Mouse (Mus musculus): Measurements from ENCODE around the gene Hrc. TPM values are rescaled to one million over a fixed set of nuclear protein-coding genes. Genes with fewer than 3 reads are reported as not detected.

Hrc gene
- total and polyA plus RNA-seq, 3 experiments = 0.16 TPM; not detected in 2

GRCm38 (mm10) chr7:45369836-45370474 lies 34.9 kb downstream of the Hrc start:
- peaks cover 23% of the 10 kb centered on the region for H3K27me3 ChIP-seq (ENCODE audit: insufficient read depth, low read length)
- no peak for ATAC-seq (ENCODE audit: extremely low read depth, insufficient number of reproducible peaks, low FRiP score, poor library complexity, severe bottlenecking)

GRCm38 (mm10) chr7:45370475-45371311 lies 35.6 kb downstream of the Hrc start, which contains the start of gene Lin7b:
TSS of gene Lin7b (minus strand) at chr7:45370583.
- DNase-seq (ENCODE audit: low spot score) = peak; percentile 77
- peaks cover 16% of the 10 kb centered on the region for H3K27me3 ChIP-seq (ENCODE audit: insufficient read depth, low read length)
- H3K4me1 ChIP-seq (ENCODE audit: insufficient read depth, low read depth, low read length) = peaks cover 65% of the 10 kb centered on the region
- TF ChIP-seq GATA2 (IDR thresholded peaks at IDR 0.05; ENCODE audit: borderline replicate concordance, low read depth, low read length) (no peak), POLR2AphosphoS5 (IDR thresholded peaks at IDR 0.05; ENCODE audit: insufficient replicate concordance, low read depth, low read length) (no peak), TAL1 (conservative IDR thresholded peaks at IDR 0.05; ENCODE audit: low read depth, low read length) (no peak), CTCF (IDR thresholded peaks at IDR 0.05; ENCODE audit: low read depth, low read length) (no peak), GATA1 (IDR thresholded peaks at IDR 0.05; ENCODE audit: borderline replicate concordance, low read length) (no peak)
- peak within 1 kb of the TSS; percentile 73 for H3K4me3 ChIP-seq (ENCODE audit: low read depth, low read length)
- H3K36me3 ChIP-seq (replicated peaks) = peaks cover 56% of the 10 kb centered on the region
- no peaks in the 10 kb centered on the region for H3K9me3 ChIP-seq (replicated peaks)
- peak; percentile 78 for ATAC-seq (ENCODE audit: extremely low read depth, insufficient number of reproducible peaks, low FRiP score, poor library complexity, severe bottlenecking)

More at GRCm38 (mm10) chr7:45369836-45370474, 34.9 kb downstream of the Hrc start:
- Histone ChIP-seq H3K4me1 (ENCODE audit: insufficient read depth, low read depth, low read length) (peaks cover 63% of the 10 kb centered on the region), H3K9me3 (replicated peaks) (no peaks in the 10 kb centered on the region), H3K4me3 (ENCODE audit: low read depth, low read length) (peak overlapping the region; percentile 73), H3K36me3 (replicated peaks) (peaks cover 50% of the 10 kb centered on the region)
- no peak for TF ChIP-seq GATA2 (IDR thresholded peaks at IDR 0.05; ENCODE audit: borderline replicate concordance, low read depth, low read length)
- no peak for TF ChIP-seq POLR2AphosphoS5 (IDR thresholded peaks at IDR 0.05; ENCODE audit: insufficient replicate concordance, low read depth, low read length)
- no peak for TF ChIP-seq TAL1 (conservative IDR thresholded peaks at IDR 0.05; ENCODE audit: low read depth, low read length)
- TF ChIP-seq CTCF (IDR thresholded peaks at IDR 0.05; ENCODE audit: low read depth, low read length) = no peak
- no peak for TF ChIP-seq GATA1 (IDR thresholded peaks at IDR 0.05; ENCODE audit: borderline replicate concordance, low read length)
- DNase-seq (ENCODE audit: low spot score) = no peak

- H3K4me1 ChIP-seq (ENCODE audit: insufficient read depth, low read depth, low read length) = peaks cover 69% of the 10 kb centered on the region
- ATAC-seq (ENCODE audit: extremely low read depth, insufficient number of reproducible peaks, low FRiP score, poor library complexity, severe bottlenecking) (no peak), DNase-seq (ENCODE audit: low spot score) (no peak)
- no peak overlapping the region for H3K4me3 ChIP-seq (ENCODE audit: low read depth, low read length)
- no peaks in the 10 kb centered on the region for H3K9me3 ChIP-seq (replicated peaks)
- peaks cover 5% of the 10 kb centered on the region; the same call in 1 of the 2 replicates for H3K27me3 ChIP-seq (ENCODE audit: insufficient read depth, low read length)
- H3K36me3 ChIP-seq (replicated peaks) = peaks cover 73% of the 10 kb centered on the region
- no peak for TF ChIP-seq GATA2 (IDR thresholded peaks at IDR 0.05; ENCODE audit: borderline replicate concordance, low read depth, low read length)
- no peak for TF ChIP-seq GATA1 (IDR thresholded peaks at IDR 0.05; ENCODE audit: borderline replicate concordance, low read length)
- TF ChIP-seq CTCF (IDR thresholded peaks at IDR 0.05; ENCODE audit: low read depth, low read length) = no peak
- TF ChIP-seq POLR2AphosphoS5 (IDR thresholded peaks at IDR 0.05; ENCODE audit: insufficient replicate concordance, low read depth, low read length) = no peak
- TF ChIP-seq TAL1 (conservative IDR thresholded peaks at IDR 0.05; ENCODE audit: low read depth, low read length) = no peak
Observed at GRCm38 (mm10) chr7:45372371-45372770, 37.3 kb downstream of the Hrc start.

GRCm38 (mm10) chr7:45374620-45375019 lies 39.5 kb downstream of the Hrc start:
- Histone ChIP-seq H3K36me3 (replicated peaks) (peaks cover 81% of the 10 kb centered on the region), H3K4me1 (ENCODE audit: insufficient read depth, low read depth, low read length) (peaks cover 56% of the 10 kb centered on the region), H3K27me3 (ENCODE audit: insufficient read depth, low read length) (peaks cover 5% of the 10 kb centered on the region; the same call in 1 of the 2 replicates), H3K4me3 (ENCODE audit: low read depth, low read length) (no peak overlapping the region), H3K9me3 (replicated peaks) (no peaks in the 10 kb centered on the region)
- DNase-seq (ENCODE audit: low spot score) (no peak), ATAC-seq (ENCODE audit: extremely low read depth, insufficient number of reproducible peaks, low FRiP score, poor library complexity, severe bottlenecking) (peak; percentile 22; the same call in 1 of the 2 replicates)
- TF ChIP-seq TAL1 (conservative IDR thresholded peaks at IDR 0.05; ENCODE audit: low read depth, low read length) (no peak), POLR2AphosphoS5 (IDR thresholded peaks at IDR 0.05; ENCODE audit: insufficient replicate concordance, low read depth, low read length) (no peak), CTCF (IDR thresholded peaks at IDR 0.05; ENCODE audit: low read depth, low read length) (no peak), GATA1 (IDR thresholded peaks at IDR 0.05; ENCODE audit: borderline replicate concordance, low read length) (no peak), GATA2 (IDR thresholded peaks at IDR 0.05; ENCODE audit: borderline replicate concordance, low read depth, low read length) (no peak)

GRCm38 (mm10) chr7:45376057-45376456 lies 41.0 kb downstream of the Hrc start:
- Histone ChIP-seq H3K4me1 (ENCODE audit: insufficient read depth, low read depth, low read length) (peaks cover 54% of the 10 kb centered on the region), H3K9me3 (replicated peaks) (no peaks in the 10 kb centered on the region), H3K4me3 (ENCODE audit: low read depth, low read length) (no peak overlapping the region), H3K36me3 (replicated peaks) (peaks cover 95% of the 10 kb centered on the region), H3K27me3 (ENCODE audit: insufficient read depth, low read length) (no peaks in the 10 kb centered on the region; the same call in 1 of the 2 replicates)
- no peak for ATAC-seq (ENCODE audit: extremely low read depth, insufficient number of reproducible peaks, low FRiP score, poor library complexity, severe bottlenecking)
- no peak for DNase-seq (ENCODE audit: low spot score)
- no peak for TF ChIP-seq GATA1 (IDR thresholded peaks at IDR 0.05; ENCODE audit: borderline replicate concordance, low read length)
- TF ChIP-seq TAL1 (conservative IDR thresholded peaks at IDR 0.05; ENCODE audit: low read depth, low read length) = no peak
- TF ChIP-seq POLR2AphosphoS5 (IDR thresholded peaks at IDR 0.05; ENCODE audit: insufficient replicate concordance, low read depth, low read length) = no peak
- no peak for TF ChIP-seq GATA2 (IDR thresholded peaks at IDR 0.05; ENCODE audit: borderline replicate concordance, low read depth, low read length)

GRCm38 (mm10) chr7:45386077-45386476 lies 51.0 kb downstream of the Hrc start:
- peaks cover 98% of the 10 kb centered on the region for H3K36me3 ChIP-seq (replicated peaks)
- TF ChIP-seq GATA2 (IDR thresholded peaks at IDR 0.05; ENCODE audit: borderline replicate concordance, low read depth, low read length) (no peak), TAL1 (conservative IDR thresholded peaks at IDR 0.05; ENCODE audit: low read depth, low read length) (no peak), CTCF (IDR thresholded peaks at IDR 0.05; ENCODE audit: low read depth, low read length) (no peak), GATA1 (IDR thresholded peaks at IDR 0.05; ENCODE audit: borderline replicate concordance, low read length) (no peak), POLR2AphosphoS5 (IDR thresholded peaks at IDR 0.05; ENCODE audit: insufficient replicate concordance, low read depth, low read length) (no peak)
- H3K4me1 ChIP-seq (ENCODE audit: insufficient read depth, low read depth, low read length) = peaks cover 53% of the 10 kb centered on the region
- no peaks in the 10 kb centered on the region for H3K9me3 ChIP-seq (replicated peaks)
- H3K4me3 ChIP-seq (ENCODE audit: low read depth, low read length) = no peak overlapping the region
- DNase-seq (ENCODE audit: low spot score) (no peak), ATAC-seq (ENCODE audit: extremely low read depth, insufficient number of reproducible peaks, low FRiP score, poor library complexity, severe bottlenecking) (no peak)
- H3K27me3 ChIP-seq (ENCODE audit: insufficient read depth, low read length) = no peaks in the 10 kb centered on the region

Other genes starting within 250 kb of the Hrc start
Only the 20 nearest of the 36 such genes appear.
- gene Ccdc155, start 130.4 kb upstream of the Hrc start, total RNA-seq (2014; fragmentation: Nextera tagmentation) = not detected in 2 replicates
- gene Ccdc155, start 130.4 kb upstream of the Hrc start, total RNA-seq (2017) = not detected in 2 replicates
- gene Ccdc155, start 130.4 kb upstream of the Hrc start, polyA plus RNA-seq (2012) = not detected in 2 replicates
- not detected in 2 replicates for gene Dkkl1, start 123.1 kb upstream of the Hrc start, total RNA-seq (2014; fragmentation: Nextera tagmentation)
- gene Dkkl1, start 123.1 kb upstream of the Hrc start, total RNA-seq (2017) = 0.11 TPM in 1 of 2 replicates, not detected in the other
- not detected in 2 replicates for gene Dkkl1, start 123.1 kb upstream of the Hrc start, polyA plus RNA-seq (2012)
- not detected in 2 replicates for gene Tead2, start 119.5 kb upstream of the Hrc start, total RNA-seq (2014; fragmentation: Nextera tagmentation)
- 0.38 TPM in 1 of 2 replicates, not detected in the other for gene Tead2, start 119.5 kb upstream of the Hrc start, total RNA-seq (2017)
- not detected in 2 replicates for gene Tead2, start 119.5 kb upstream of the Hrc start, polyA plus RNA-seq (2012)
- gene Cd37, start 96.2 kb upstream of the Hrc start, total RNA-seq (2014; fragmentation: Nextera tagmentation) = 167 and 172 TPM in 2 replicates
- gene Cd37, start 96.2 kb upstream of the Hrc start, total RNA-seq (2017) = 47.3 and 48.7 TPM in 2 replicates
- gene Cd37, start 96.2 kb upstream of the Hrc start, polyA plus RNA-seq (2012) = 51.2 and 75.3 TPM in 2 replicates
- not detected in 2 replicates for gene Slc6a16, start 94.2 kb upstream of the Hrc start, total RNA-seq (2014; fragmentation: Nextera tagmentation)
- gene Slc6a16, start 94.2 kb upstream of the Hrc start, total RNA-seq (2017) = 0.12 and 0.27 TPM in 2 replicates
- not detected in 2 replicates for gene Slc6a16, start 94.2 kb upstream of the Hrc start, polyA plus RNA-seq (2012)
- gene Slc6a21, start 57.8 kb upstream of the Hrc start, total RNA-seq (2014; fragmentation: Nextera tagmentation) = not detected in 2 replicates
- 0.23 and 0.38 TPM in 2 replicates for gene Slc6a21, start 57.8 kb upstream of the Hrc start, total RNA-seq (2017)
- not detected in 2 replicates for gene Slc6a21, start 57.8 kb upstream of the Hrc start, polyA plus RNA-seq (2012)
- not detected in 2 replicates for gene Trpm4, start 1.5 kb upstream of the Hrc start, total RNA-seq (2014; fragmentation: Nextera tagmentation)
- gene Trpm4, start 1.5 kb upstream of the Hrc start, total RNA-seq (2017) = 0.23 and 0.49 TPM in 2 replicates
- gene Trpm4, start 1.5 kb upstream of the Hrc start, polyA plus RNA-seq (2012) = 0.11 and 0.21 TPM in 2 replicates
- 1.4 and 1.5 TPM in 2 replicates for gene Ppfia3, start 31.7 kb downstream of the Hrc start, total RNA-seq (2014; fragmentation: Nextera tagmentation)
- 0.41 and 0.71 TPM in 2 replicates for gene Ppfia3, start 31.7 kb downstream of the Hrc start, total RNA-seq (2017)
- gene Ppfia3, start 31.7 kb downstream of the Hrc start, polyA plus RNA-seq (2012) = 1.2 and 1.4 TPM in 2 replicates
- gene Lin7b, start 35.3 kb downstream of the Hrc start, total RNA-seq (2014; fragmentation: Nextera tagmentation) = not detected in 2 replicates
- 2.0 and 3.8 TPM in 2 replicates for gene Lin7b, start 35.3 kb downstream of the Hrc start, total RNA-seq (2017)
- gene Lin7b, start 35.3 kb downstream of the Hrc start, polyA plus RNA-seq (2012) = 0.86 and 1.1 TPM in 2 replicates
- 154 and 174 TPM in 2 replicates for gene Snrnp70, start 60.5 kb downstream of the Hrc start, total RNA-seq (2014; fragmentation: Nextera tagmentation)
- gene Snrnp70, start 60.5 kb downstream of the Hrc start, total RNA-seq (2017) = 319 and 333 TPM in 2 replicates
- 754 and 1,054 TPM in 2 replicates for gene Snrnp70, start 60.5 kb downstream of the Hrc start, polyA plus RNA-seq (2012)
- not detected in 2 replicates for gene Kcna7, start 70.4 kb downstream of the Hrc start, total RNA-seq (2014; fragmentation: Nextera tagmentation)
- 0.05 TPM in 1 of 2 replicates, not detected in the other for gene Kcna7, start 70.4 kb downstream of the Hrc start, total RNA-seq (2017)
- not detected in 2 replicates for gene Kcna7, start 70.4 kb downstream of the Hrc start, polyA plus RNA-seq (2012)
- gene Ntf5, start 78.4 kb downstream of the Hrc start, total RNA-seq (2014; fragmentation: Nextera tagmentation) = not detected in 2 replicates
- gene Ntf5, start 78.4 kb downstream of the Hrc start, total RNA-seq (2017) = 0.23 and 0.60 TPM in 2 replicates
- 0.16 and 0.33 TPM in 2 replicates for gene Ntf5, start 78.4 kb downstream of the Hrc start, polyA plus RNA-seq (2012)
- gene Lhb, start 85.5 kb downstream of the Hrc start, total RNA-seq (2014; fragmentation: Nextera tagmentation) = not detected in 2 replicates
- not detected in 2 replicates for gene Lhb, start 85.5 kb downstream of the Hrc start, total RNA-seq (2017)
- not detected in 2 replicates for gene Lhb, start 85.5 kb downstream of the Hrc start, polyA plus RNA-seq (2012)
- gene Gys1, start 99.6 kb downstream of the Hrc start, total RNA-seq (2014; fragmentation: Nextera tagmentation) = 39.4 and 44.8 TPM in 2 replicates
- 18.8 and 22.1 TPM in 2 replicates for gene Gys1, start 99.6 kb downstream of the Hrc start, total RNA-seq (2017)
- 34.3 and 36.7 TPM in 2 replicates for gene Gys1, start 99.6 kb downstream of the Hrc start, polyA plus RNA-seq (2012)
- 255 and 345 TPM in 2 replicates for gene Ruvbl2, start 102.8 kb downstream of the Hrc start, total RNA-seq (2014; fragmentation: Nextera tagmentation)
- gene Ruvbl2, start 102.8 kb downstream of the Hrc start, total RNA-seq (2017) = 139 and 167 TPM in 2 replicates
- gene Ruvbl2, start 102.8 kb downstream of the Hrc start, polyA plus RNA-seq (2012) = 639 and 877 TPM in 2 replicates
- gene Ftl1, start 124.6 kb downstream of the Hrc start, total RNA-seq (2014; fragmentation: Nextera tagmentation) = 2,893 and 3,214 TPM in 2 replicates
- gene Ftl1, start 124.6 kb downstream of the Hrc start, total RNA-seq (2017) = 4,307 and 4,361 TPM in 2 replicates
- 6,399 and 6,975 TPM in 2 replicates for gene Ftl1, start 124.6 kb downstream of the Hrc start, polyA plus RNA-seq (2012)
- gene Bax, start 131.6 kb downstream of the Hrc start, total RNA-seq (2014; fragmentation: Nextera tagmentation) = 68.8 and 93.1 TPM in 2 replicates
- gene Bax, start 131.6 kb downstream of the Hrc start, total RNA-seq (2017) = 87.2 and 97.2 TPM in 2 replicates
- 287 and 342 TPM in 2 replicates for gene Bax, start 131.6 kb downstream of the Hrc start, polyA plus RNA-seq (2012)
- 0.98 and 1.1 TPM in 2 replicates for gene Tulp2, start 146.6 kb downstream of the Hrc start, total RNA-seq (2014; fragmentation: Nextera tagmentation)
- gene Tulp2, start 146.6 kb downstream of the Hrc start, total RNA-seq (2017) = 0.23 and 0.49 TPM in 2 replicates
- 1.0 and 1.7 TPM in 2 replicates for gene Tulp2, start 146.6 kb downstream of the Hrc start, polyA plus RNA-seq (2012)
- gene Gm45808, start 151.5 kb downstream of the Hrc start, total RNA-seq (2014; fragmentation: Nextera tagmentation) = not detected in 2 replicates
- not detected in 2 replicates for gene Gm45808, start 151.5 kb downstream of the Hrc start, total RNA-seq (2017)
- not detected in 2 replicates for gene Gm45808, start 151.5 kb downstream of the Hrc start, polyA plus RNA-seq (2012)
- gene Dhdh, start 153.5 kb downstream of the Hrc start, total RNA-seq (2014; fragmentation: Nextera tagmentation) = 17.7 and 18.0 TPM in 2 replicates
- gene Dhdh, start 153.5 kb downstream of the Hrc start, total RNA-seq (2017) = 4.8 and 6.8 TPM in 2 replicates
- gene Dhdh, start 153.5 kb downstream of the Hrc start, polyA plus RNA-seq (2012) = 1.3 and 1.6 TPM in 2 replicates